Mouse (Mus musculus): Measurements from ENCODE around the gene Ptafr. TPM values are rescaled to one million over a fixed set of nuclear protein-coding genes. Genes with fewer than 3 reads are reported as not detected.
"Not testable (repeated sequence)": the region's sequence is repeated elsewhere in the genome, so short reads cannot be mapped to it uniquely, and the experiment has no call there.

Ptafr gene
- total RNA-seq, 2 experiments from 2014 or later = 1.3 to 1.5 TPM

- DNase-seq (ENCODE audit: low spot score in 2 of 2) = not testable (repeated sequence)
These were observed 8.3 kb upstream of the Ptafr start for GRCm38 (mm10) chr4:132555550-132555949.

- no peak for DNase-seq (ENCODE audit: low spot score in 2 of 2)
These were observed 606 bp upstream of the Ptafr start for GRCm38 (mm10) chr4:132563261-132563660.

GRCm38 (mm10) chr4:132565089-132565747, 1.4 kb downstream of the Ptafr start:
- DNase-seq (ENCODE audit: low spot score in 2 of 2) = no peak

- DNase-seq (ENCODE audit: low spot score in 2 of 2) = no peak
These were observed 3.5 kb downstream of the Ptafr start for GRCm38 (mm10) chr4:132567361-132567779.

- DNase-seq (ENCODE audit: low spot score in 2 of 2) = no peak
These were observed 5.2 kb downstream of the Ptafr start for GRCm38 (mm10) chr4:132569115-132569514.

GRCm38 (mm10) chr4:132571190-132571589, 7.3 kb downstream of the Ptafr start:
- no peak for DNase-seq (ENCODE audit: low spot score in 2 of 2)

GRCm38 (mm10) chr4:132573327-132573726, 9.5 kb downstream of the Ptafr start:
- DNase-seq (ENCODE audit: low spot score in 2 of 2) = no peak

- no peak for DNase-seq (ENCODE audit: low spot score in 2 of 2)
These were observed 11.0 kb downstream of the Ptafr start for GRCm38 (mm10) chr4:132574809-132575347.

- no peak for DNase-seq (ENCODE audit: low spot score in 2 of 2)
These were observed 19.9 kb downstream of the Ptafr start for GRCm38 (mm10) chr4:132583781-132584180.

GRCm38 (mm10) chr4:132584975-132585374, 21.1 kb downstream of the Ptafr start:
- no peak for DNase-seq (ENCODE audit: low spot score in 2 of 2)

- DNase-seq (ENCODE audit: low spot score in 2 of 2) = no peak
These were observed 22.4 kb downstream of the Ptafr start for GRCm38 (mm10) chr4:132586282-132586681.

- no peak for DNase-seq (ENCODE audit: low spot score in 2 of 2)
These were observed 24.6 kb downstream of the Ptafr start for GRCm38 (mm10) chr4:132588512-132588911.

- no peak for DNase-seq (ENCODE audit: low spot score in 2 of 2)
These were observed 26.8 kb downstream of the Ptafr start for GRCm38 (mm10) chr4:132590642-132591041.

GRCm38 (mm10) chr4:132592958-132593357, 29.1 kb downstream of the Ptafr start:
- DNase-seq (ENCODE audit: low spot score in 2 of 2) = no peak

GRCm38 (mm10) chr4:132594191-132594590, 30.3 kb downstream of the Ptafr start:
- DNase-seq (ENCODE audit: low spot score in 2 of 2) = no peak

- no peak for DNase-seq (ENCODE audit: low spot score in 2 of 2)
These were observed 35.0 kb downstream of the Ptafr start for GRCm38 (mm10) chr4:132598861-132599260.

GRCm38 (mm10) chr4:132599764-132600163, 35.9 kb downstream of the Ptafr start:
- no peak for DNase-seq (ENCODE audit: low spot score in 2 of 2)

- no peak for DNase-seq (ENCODE audit: low spot score in 2 of 2)
These were observed 36.6 kb downstream of the Ptafr start for GRCm38 (mm10) chr4:132600465-132600864.

GRCm38 (mm10) chr4:132601242-132601641, 37.4 kb downstream of the Ptafr start:
- not testable (repeated sequence) for DNase-seq (ENCODE audit: low spot score in 2 of 2)

GRCm38 (mm10) chr4:132603468-132603867, 39.6 kb downstream of the Ptafr start:
- DNase-seq (ENCODE audit: low spot score in 2 of 2) = no peak

GRCm38 (mm10) chr4:132605816-132606215, 41.9 kb downstream of the Ptafr start:
- DNase-seq (ENCODE audit: low spot score in 2 of 2) = no peak

- no peak for DNase-seq (ENCODE audit: low spot score in 2 of 2)
These were observed 44.3 kb downstream of the Ptafr start for GRCm38 (mm10) chr4:132608147-132608546.
